Mouse (Mus musculus): ENCODE data around the gene Pdpn. TPM values are rescaled to one million over a fixed set of nuclear protein-coding genes. Genes with fewer than 3 reads are reported as not detected.

The Pdpn gene
- total and polyA plus RNA-seq, 2 experiments from 2014 or later = 33.6 to 37.6 TPM

DNA sequence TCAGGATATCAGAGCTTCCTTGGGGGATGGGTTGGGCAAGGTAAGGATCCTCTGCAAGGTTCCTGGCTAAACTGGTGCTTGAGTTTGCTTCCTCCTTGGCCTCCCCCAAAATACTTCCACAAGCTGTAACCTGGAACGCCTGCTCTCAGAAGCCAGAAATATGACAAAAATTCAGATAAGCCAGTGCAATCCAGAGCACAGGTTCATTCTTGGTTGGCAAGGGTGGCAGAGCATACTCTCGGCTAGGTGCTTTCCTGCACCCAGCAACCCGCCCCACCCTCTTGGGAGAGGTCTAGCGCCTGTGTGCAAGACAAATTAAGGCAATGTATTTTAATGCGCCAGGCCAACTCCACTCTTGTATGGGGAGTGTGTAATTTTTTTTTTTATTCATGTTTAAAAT is 3.2 kb downstream of the Pdpn start:
- H3K4me2 ChIP-seq (ENCODE audit: low read depth, low read length, poor library complexity, severe bottlenecking) = no peak overlapping the region
- H3K4me3 ChIP-seq (ENCODE audit: low read depth, low read length) = no peak overlapping the region
- WGBS = 63% methylated on average over 5 of the region's 5 CpGs
- H3K27ac ChIP-seq (ENCODE audit: low read depth, low read length) = no peak overlapping the region
- no peak for TF ChIP-seq CTCF (IDR thresholded peaks at IDR 0.05)
- no peaks in the 10 kb centered on the region for H3K4me1 ChIP-seq (ENCODE audit: insufficient read depth, low read length)
- 0 out of 2 replicates have a peak, but pooled peaks cover 5% of the 10 kb centered on the region for H3K27me3 ChIP-seq (ENCODE audit: insufficient read depth, low read length)
- no peaks in the 10 kb centered on the region for H3K9me3 ChIP-seq (ENCODE audit: low read length)
- H3K9ac ChIP-seq (replicated peaks; ENCODE audit: low read length, poor library complexity, severe bottlenecking) = no peak overlapping the region
- H3K36me3 ChIP-seq (ENCODE audit: insufficient read depth, low read length) = no peaks in the 10 kb centered on the region
- ATAC-seq (ENCODE audit: low FRiP score) (no peak), DNase-seq (ENCODE audit: low spot score) (no peak)

DNA sequence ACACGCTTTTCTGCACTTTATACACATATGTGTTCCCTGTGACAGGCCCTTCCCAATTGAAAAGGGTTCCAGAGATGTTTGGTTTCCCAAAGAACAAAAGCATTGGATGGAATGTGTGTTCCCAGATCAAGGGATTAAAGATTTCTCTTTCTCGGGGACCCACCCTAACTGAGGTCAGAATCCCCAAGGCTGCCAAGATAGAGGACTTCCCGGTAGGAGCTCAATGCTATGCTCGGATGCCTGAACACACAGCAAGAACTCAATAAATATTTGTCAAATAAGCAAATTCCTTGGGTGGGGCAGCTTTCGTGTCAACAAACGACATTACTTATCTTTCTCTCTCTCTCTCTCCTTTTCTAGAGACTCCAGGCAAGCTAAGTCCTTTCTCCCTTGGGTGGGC is 5.0 kb downstream of the Pdpn start:
- Histone ChIP-seq H3K9me3 (ENCODE audit: low read length) (no peaks in the 10 kb centered on the region), H3K4me3 (ENCODE audit: low read depth, low read length) (no peak overlapping the region), H3K36me3 (ENCODE audit: insufficient read depth, low read length) (no peaks in the 10 kb centered on the region), H3K4me2 (ENCODE audit: low read depth, low read length, poor library complexity, severe bottlenecking) (no peak overlapping the region), H3K9ac (replicated peaks; ENCODE audit: low read length, poor library complexity, severe bottlenecking) (no peak overlapping the region), H3K4me1 (ENCODE audit: insufficient read depth, low read length) (no peaks in the 10 kb centered on the region), H3K27ac (ENCODE audit: low read depth, low read length) (no peak overlapping the region), H3K27me3 (ENCODE audit: insufficient read depth, low read length) (0 out of 2 replicates have a peak, but pooled peaks cover 5% of the 10 kb centered on the region)
- no peak for ATAC-seq (ENCODE audit: low FRiP score)
- TF ChIP-seq CTCF (IDR thresholded peaks at IDR 0.05) = no peak
- DNase-seq (ENCODE audit: low spot score) = no peak
- WGBS = 56% methylated on average over 6 of the region's 6 CpGs

DNA sequence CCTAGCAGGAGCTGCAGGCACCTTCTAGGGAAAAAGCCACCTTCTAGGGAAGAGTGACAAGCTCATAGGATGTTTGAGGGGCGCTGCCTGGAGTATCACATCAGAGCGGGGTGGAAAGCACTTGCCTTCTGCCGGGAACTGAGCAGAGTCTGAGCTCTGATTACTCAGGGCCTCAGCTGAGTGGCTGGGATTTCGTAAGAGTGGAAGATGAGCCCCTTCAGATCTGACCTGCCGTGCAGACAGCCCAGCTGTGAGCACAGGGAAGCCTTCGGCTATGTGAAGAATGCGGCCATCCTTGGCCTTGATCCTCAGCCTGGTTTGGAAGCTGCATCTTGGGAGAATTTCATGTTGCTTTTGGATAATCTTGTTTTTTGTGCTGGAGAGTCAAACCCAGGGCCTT is 10.5 kb downstream of the Pdpn start:
- H3K4me2 ChIP-seq (ENCODE audit: low read depth, low read length, poor library complexity, severe bottlenecking) = no peak overlapping the region
- TF ChIP-seq CTCF (IDR thresholded peaks at IDR 0.05) = no peak
- no peaks in the 10 kb centered on the region for H3K9me3 ChIP-seq (ENCODE audit: low read length)
- H3K36me3 ChIP-seq (ENCODE audit: insufficient read depth, low read length) = no peaks in the 10 kb centered on the region
- H3K9ac ChIP-seq (replicated peaks; ENCODE audit: low read length, poor library complexity, severe bottlenecking) = no peak overlapping the region
- no peak overlapping the region for H3K27ac ChIP-seq (ENCODE audit: low read depth, low read length)
- H3K4me1 ChIP-seq (ENCODE audit: insufficient read depth, low read length) = no peaks in the 10 kb centered on the region
- 73% methylated on average over 7 of the region's 7 CpGs for WGBS
- no peak overlapping the region for H3K4me3 ChIP-seq (ENCODE audit: low read depth, low read length)
- no peak for ATAC-seq (ENCODE audit: low FRiP score)
- DNase-seq (ENCODE audit: low spot score) = no peak
- no peaks in the 10 kb centered on the region for H3K27me3 ChIP-seq (ENCODE audit: insufficient read depth, low read length)

DNA sequence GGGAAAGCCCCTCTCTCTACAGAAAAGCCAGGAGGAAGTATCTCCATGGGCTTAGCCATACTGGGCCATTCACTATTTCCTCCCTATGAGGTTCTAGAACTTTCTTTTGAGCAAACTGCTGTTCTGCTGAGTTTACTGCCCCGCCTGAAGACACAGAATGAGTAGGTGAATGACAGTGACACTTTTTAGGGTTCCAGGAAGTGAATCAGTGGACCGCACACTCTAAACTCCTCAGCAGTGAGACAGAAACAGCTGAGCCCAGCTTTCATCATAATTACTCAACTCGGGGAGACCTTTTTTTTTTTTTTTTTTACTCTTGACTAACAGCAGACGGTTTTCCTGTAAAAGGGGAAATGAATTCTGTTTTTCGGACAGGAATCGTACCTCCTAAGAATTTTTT is 10.9 kb downstream of the Pdpn start:
- Histone ChIP-seq H3K27ac (ENCODE audit: low read depth, low read length) (no peak overlapping the region), H3K4me3 (ENCODE audit: low read depth, low read length) (no peak overlapping the region), H3K4me2 (ENCODE audit: low read depth, low read length, poor library complexity, severe bottlenecking) (no peak overlapping the region), H3K9ac (replicated peaks; ENCODE audit: low read length, poor library complexity, severe bottlenecking) (no peak overlapping the region), H3K36me3 (ENCODE audit: insufficient read depth, low read length) (no peaks in the 10 kb centered on the region), H3K27me3 (ENCODE audit: insufficient read depth, low read length) (no peaks in the 10 kb centered on the region), H3K4me1 (ENCODE audit: insufficient read depth, low read length) (no peaks in the 10 kb centered on the region), H3K9me3 (ENCODE audit: low read length) (no peaks in the 10 kb centered on the region)
- DNase-seq (ENCODE audit: low spot score) (no peak), ATAC-seq (ENCODE audit: low FRiP score) (no peak)
- 84% methylated on average over 6 of the region's 6 CpGs for WGBS
- no peak for TF ChIP-seq CTCF (IDR thresholded peaks at IDR 0.05)

DNA sequence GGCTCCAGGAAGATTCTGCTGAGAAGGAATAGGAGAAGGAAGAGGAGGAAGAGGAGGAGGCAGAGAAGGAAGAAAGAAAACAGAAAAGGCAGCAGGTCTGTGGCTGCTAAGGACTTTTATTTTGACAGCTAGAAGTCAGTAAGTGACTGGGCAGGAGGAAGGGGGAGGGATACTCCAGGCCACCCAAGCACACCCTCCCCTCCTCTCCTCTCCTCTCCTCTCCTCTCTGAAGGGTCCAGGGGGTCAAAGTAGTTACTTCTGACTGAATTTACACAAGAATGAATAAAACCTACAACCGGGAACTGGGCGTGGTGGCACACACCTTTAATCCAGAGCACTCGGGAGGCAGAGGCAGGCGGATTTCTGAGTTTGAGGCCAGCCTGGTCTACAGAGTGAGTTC is 12.3 kb downstream of the Pdpn start:
- Histone ChIP-seq H3K27ac (ENCODE audit: low read depth, low read length) (no peak overlapping the region), H3K4me1 (ENCODE audit: insufficient read depth, low read length) (no peaks in the 10 kb centered on the region), H3K36me3 (ENCODE audit: insufficient read depth, low read length) (no peaks in the 10 kb centered on the region), H3K4me3 (ENCODE audit: low read depth, low read length) (no peak overlapping the region), H3K9me3 (ENCODE audit: low read length) (no peaks in the 10 kb centered on the region), H3K9ac (replicated peaks; ENCODE audit: low read length, poor library complexity, severe bottlenecking) (no peak overlapping the region), H3K27me3 (ENCODE audit: insufficient read depth, low read length) (no peaks in the 10 kb centered on the region), H3K4me2 (ENCODE audit: low read depth, low read length, poor library complexity, severe bottlenecking) (no peak overlapping the region)
- ATAC-seq (ENCODE audit: low FRiP score) (no peak), DNase-seq (ENCODE audit: low spot score) (no peak)
- WGBS = 54% methylated on average over 4 of the region's 4 CpGs
- TF ChIP-seq CTCF (IDR thresholded peaks at IDR 0.05) = no peak

DNA sequence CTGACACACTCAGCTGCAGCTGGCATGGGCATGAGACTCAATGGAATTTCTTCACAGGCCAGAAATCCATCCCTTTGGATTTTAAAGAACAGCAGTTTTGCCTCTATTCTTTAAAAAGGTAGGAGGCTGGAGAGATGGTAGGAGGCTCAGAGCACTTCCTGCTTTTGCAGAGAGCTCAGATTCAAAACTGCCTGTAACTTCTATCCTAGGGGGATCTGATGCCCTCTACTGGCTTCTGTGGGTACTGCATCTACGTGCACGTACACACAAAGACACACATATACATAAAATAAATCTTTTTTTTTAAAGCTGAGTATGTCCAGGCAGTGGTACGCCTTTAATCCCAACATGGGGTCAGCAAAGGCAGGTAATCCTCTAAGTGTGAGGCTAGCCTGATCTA is 19.2 kb downstream of the Pdpn start:
- H3K27ac ChIP-seq (ENCODE audit: low read depth, low read length) = 0 out of 2 replicates have a peak overlapping the region, but pooled peaks have one; percentile 1
- no peak overlapping the region for H3K9ac ChIP-seq (replicated peaks; ENCODE audit: low read length, poor library complexity, severe bottlenecking)
- ATAC-seq (ENCODE audit: low FRiP score) (no peak), DNase-seq (ENCODE audit: low spot score) (peak; percentile 47)
- no peaks in the 10 kb centered on the region for H3K9me3 ChIP-seq (ENCODE audit: low read length)
- WGBS = 87% methylated on average over 3 of the region's 3 CpGs
- H3K36me3 ChIP-seq (ENCODE audit: insufficient read depth, low read length) = no peaks in the 10 kb centered on the region
- H3K4me1 ChIP-seq (ENCODE audit: insufficient read depth, low read length) = 0 out of 2 replicates have a peak, but pooled peaks cover 4% of the 10 kb centered on the region
- H3K4me2 ChIP-seq (ENCODE audit: low read depth, low read length, poor library complexity, severe bottlenecking) = no peak overlapping the region
- H3K27me3 ChIP-seq (ENCODE audit: insufficient read depth, low read length) = no peaks in the 10 kb centered on the region
- H3K4me3 ChIP-seq (ENCODE audit: low read depth, low read length) = no peak overlapping the region
- peak; percentile 75 for TF ChIP-seq CTCF (IDR thresholded peaks at IDR 0.05)

Measured in midbrain, postnatal 0 days (tissue).